Mouse (Mus musculus): Measurements from ENCODE around the gene Kctd5. TPM values are rescaled to one million over a fixed set of nuclear protein-coding genes. Genes with fewer than 3 reads are reported as not detected.
A peak's percentile ranks its signal among the peaks of the same experiment; 100 is the strongest.

Gene Kctd5
- polyA plus RNA-seq, 1 experiment from 2014 or later = 45.6 TPM

DNA sequence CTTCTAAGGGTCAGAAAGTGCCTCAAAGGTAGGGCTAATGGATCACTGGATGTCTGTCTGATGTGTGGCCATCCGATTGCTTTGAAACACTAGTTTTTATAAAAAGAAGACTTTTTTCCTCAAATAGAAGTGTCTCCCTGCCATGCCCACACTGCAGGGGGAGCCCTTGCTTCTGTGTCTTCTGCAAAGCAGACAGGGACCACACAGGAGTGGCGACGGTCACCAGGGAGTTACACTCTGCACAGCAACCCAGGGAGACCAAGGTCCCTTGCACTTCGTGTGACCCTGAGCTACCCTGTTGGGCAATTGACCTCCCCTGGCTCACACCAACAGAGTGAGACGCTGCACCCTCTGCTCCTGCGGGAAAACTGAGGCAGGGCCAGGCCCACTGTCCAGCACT lies 36.3 kb downstream of the Kctd5 start:
- Histone ChIP-seq H3K36me3 (ENCODE audit: control insufficient read depth, insufficient read depth, low read length) (no peaks in the 10 kb centered on the region), H3K4me3 (ENCODE audit: low read depth, low read length) (no peak overlapping the region), H3K4me2 (replicated peaks; ENCODE audit: low read depth) (no peak overlapping the region), H3K27me3 (ENCODE audit: control insufficient read depth, insufficient read depth, low read length) (no peaks in the 10 kb centered on the region), H3K4me1 (replicated peaks; ENCODE audit: control insufficient read depth, insufficient read depth) (no peaks in the 10 kb centered on the region), H3K9ac (ENCODE audit: low read length) (no peak overlapping the region), H3K27ac (replicated peaks) (peak overlapping the region; percentile 53; the same call in 1 of the 2 replicates), H3K9me3 (ENCODE audit: control insufficient read depth, low read length) (no peaks in the 10 kb centered on the region)
- no peak for TF ChIP-seq CTCF (IDR thresholded peaks at IDR 0.05; ENCODE audit: low read depth)
- TF ChIP-seq EP300 (optimal IDR thresholded peaks at IDR 0.05) = no peak
- no peak for DNase-seq (ENCODE audit: low spot score)
- ATAC-seq (ENCODE audit: low FRiP score, low TSS enrichment) = no peak; the same call in 1 of the 2 replicates
- 72% methylated on average over 6 of the region's 6 CpGs for WGBS

DNA sequence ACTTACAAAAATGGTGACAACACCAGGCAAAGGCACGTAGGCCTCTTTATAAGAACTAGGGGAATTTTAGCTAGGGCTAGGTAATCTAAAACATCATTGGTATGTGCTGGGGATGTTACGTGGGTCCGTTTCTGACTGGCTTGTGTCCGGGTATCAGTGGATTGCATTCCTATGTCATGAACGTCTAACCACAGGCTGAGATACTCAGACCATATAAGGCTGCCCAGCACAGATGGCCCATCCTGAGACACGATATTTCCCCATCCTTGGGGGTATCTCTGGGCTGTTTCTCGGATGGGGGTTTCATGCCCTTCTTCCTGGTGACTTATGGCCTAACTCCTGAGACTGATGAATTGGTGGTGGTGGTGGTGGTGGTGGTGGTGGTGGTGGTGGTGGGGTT lies 38.2 kb downstream of the Kctd5 start:
- no peaks in the 10 kb centered on the region for H3K4me1 ChIP-seq (replicated peaks; ENCODE audit: control insufficient read depth, insufficient read depth)
- H3K27me3 ChIP-seq (ENCODE audit: control insufficient read depth, insufficient read depth, low read length) = no peaks in the 10 kb centered on the region
- DNase-seq (ENCODE audit: low spot score) (no peak), ATAC-seq (ENCODE audit: low FRiP score, low TSS enrichment) (no peak)
- H3K9me3 ChIP-seq (ENCODE audit: control insufficient read depth, low read length) = no peaks in the 10 kb centered on the region
- H3K4me3 ChIP-seq (ENCODE audit: low read depth, low read length) = no peak overlapping the region
- H3K27ac ChIP-seq (replicated peaks) = no peak overlapping the region
- WGBS = 70% methylated on average over 7 of the region's 7 CpGs
- H3K9ac ChIP-seq (ENCODE audit: low read length) = no peak overlapping the region
- no peaks in the 10 kb centered on the region for H3K36me3 ChIP-seq (ENCODE audit: control insufficient read depth, insufficient read depth, low read length)
- H3K4me2 ChIP-seq (replicated peaks; ENCODE audit: low read depth) = no peak overlapping the region
- no peak for TF ChIP-seq EP300 (optimal IDR thresholded peaks at IDR 0.05)
- no peak for TF ChIP-seq CTCF (IDR thresholded peaks at IDR 0.05; ENCODE audit: low read depth)

DNA sequence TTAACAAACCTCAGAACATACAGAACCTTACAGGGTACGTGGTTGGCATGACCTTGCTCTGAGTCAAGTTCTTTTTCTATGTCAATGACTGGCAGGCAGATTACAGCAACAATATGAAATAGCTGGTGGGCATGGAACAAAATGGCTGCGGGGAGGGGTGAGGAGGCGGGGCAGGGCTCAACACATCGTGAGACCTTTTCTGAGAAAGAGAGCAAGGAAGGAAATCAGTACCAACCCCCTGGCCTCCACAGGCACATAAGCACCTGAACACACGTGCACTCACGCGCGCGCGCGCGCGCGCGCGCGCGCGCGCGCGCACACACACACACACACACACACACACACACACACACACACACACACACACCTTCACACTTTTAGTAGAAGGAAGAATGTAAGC lies 42.7 kb downstream of the Kctd5 start:
- 74% methylated on average over 8 of the region's 22 CpGs for WGBS
- Histone ChIP-seq H3K27me3 (ENCODE audit: control insufficient read depth, insufficient read depth, low read length) (no peaks in the 10 kb centered on the region), H3K4me3 (ENCODE audit: low read depth, low read length) (no peak overlapping the region), H3K4me1 (replicated peaks; ENCODE audit: control insufficient read depth, insufficient read depth) (no peaks in the 10 kb centered on the region), H3K9ac (ENCODE audit: low read length) (no peak overlapping the region), H3K4me2 (replicated peaks; ENCODE audit: low read depth) (no peak overlapping the region), H3K36me3 (ENCODE audit: control insufficient read depth, insufficient read depth, low read length) (no peaks in the 10 kb centered on the region), H3K27ac (replicated peaks) (no peak overlapping the region), H3K9me3 (ENCODE audit: control insufficient read depth, low read length) (no peaks in the 10 kb centered on the region)
- DNase-seq (ENCODE audit: low spot score) = no peak
- no peak for ATAC-seq (ENCODE audit: low FRiP score, low TSS enrichment)
- TF ChIP-seq EP300 (optimal IDR thresholded peaks at IDR 0.05) = no peak
- TF ChIP-seq CTCF (IDR thresholded peaks at IDR 0.05; ENCODE audit: low read depth) = no peak

- no peaks in the 10 kb centered on the region for H3K9me3 ChIP-seq (ENCODE audit: control insufficient read depth, low read length)
- H3K4me3 ChIP-seq (ENCODE audit: low read depth, low read length) = no peak overlapping the region
- H3K36me3 ChIP-seq (ENCODE audit: control insufficient read depth, insufficient read depth, low read length) = no peaks in the 10 kb centered on the region
- DNase-seq (ENCODE audit: low spot score) (no peak), ATAC-seq (ENCODE audit: low FRiP score, low TSS enrichment) (no peak)
- 75% methylated on average over 7 of the region's 7 CpGs for WGBS
- H3K27me3 ChIP-seq (ENCODE audit: control insufficient read depth, insufficient read depth, low read length) = no peaks in the 10 kb centered on the region
- H3K4me1 ChIP-seq (replicated peaks; ENCODE audit: control insufficient read depth, insufficient read depth) = no peaks in the 10 kb centered on the region
- no peak for TF ChIP-seq CTCF (IDR thresholded peaks at IDR 0.05; ENCODE audit: low read depth)
- TF ChIP-seq EP300 (optimal IDR thresholded peaks at IDR 0.05) = no peak
- no peak overlapping the region for H3K4me2 ChIP-seq (replicated peaks; ENCODE audit: low read depth)
- no peak overlapping the region for H3K27ac ChIP-seq (replicated peaks)
- no peak overlapping the region for H3K9ac ChIP-seq (ENCODE audit: low read length)
Observed at GRCm38 (mm10) chr17:24029477-24029876, 43.8 kb downstream of the Kctd5 start.

GRCm38 (mm10) chr17:24021375-24022199 lies 51.7 kb downstream of the Kctd5 start:
- Histone ChIP-seq H3K27ac (replicated peaks) (peak overlapping the region; percentile 63), H3K4me1 (replicated peaks; ENCODE audit: control insufficient read depth, insufficient read depth) (peaks cover 5% of the 10 kb centered on the region), H3K4me2 (replicated peaks; ENCODE audit: low read depth) (no peak overlapping the region), H3K9me3 (ENCODE audit: control insufficient read depth, low read length) (no peaks in the 10 kb centered on the region), H3K4me3 (ENCODE audit: low read depth, low read length) (no peak overlapping the region), H3K27me3 (ENCODE audit: control insufficient read depth, insufficient read depth, low read length) (no peaks in the 10 kb centered on the region), H3K9ac (ENCODE audit: low read length) (no peak overlapping the region), H3K36me3 (ENCODE audit: control insufficient read depth, insufficient read depth, low read length) (no peaks in the 10 kb centered on the region)
- 34% methylated on average over 5 of the region's 5 CpGs for WGBS
- TF ChIP-seq CTCF (IDR thresholded peaks at IDR 0.05; ENCODE audit: low read depth) = peak; percentile 29; the same call in 1 of the 2 replicates
- no peak for TF ChIP-seq EP300 (optimal IDR thresholded peaks at IDR 0.05)
- ATAC-seq (ENCODE audit: low FRiP score, low TSS enrichment) = peak; percentile 82
- peak; percentile 63 for DNase-seq (ENCODE audit: low spot score)

DNA sequence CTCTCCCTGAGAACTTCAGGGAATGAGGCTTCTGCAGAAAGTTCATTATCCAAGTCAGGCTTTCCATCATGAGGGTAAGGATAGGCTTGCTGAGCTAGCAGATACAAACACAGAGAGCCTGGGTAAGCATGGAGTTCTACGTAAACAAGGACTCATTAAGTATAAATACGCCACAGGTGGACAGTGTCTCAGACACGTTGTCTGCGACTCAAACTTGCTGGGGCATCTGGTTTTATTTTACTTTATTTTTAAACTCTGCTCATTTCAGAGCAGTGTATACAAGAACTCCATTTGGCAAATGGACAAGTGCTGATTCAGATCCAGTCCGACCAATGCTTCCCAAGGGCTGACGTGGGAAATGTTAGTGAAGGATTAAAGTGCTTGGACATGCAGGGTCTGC lies 52.6 kb downstream of the Kctd5 start:
- H3K4me1 ChIP-seq (replicated peaks; ENCODE audit: control insufficient read depth, insufficient read depth) = peaks cover 5% of the 10 kb centered on the region
- H3K4me2 ChIP-seq (replicated peaks; ENCODE audit: low read depth) = no peak overlapping the region
- DNase-seq (ENCODE audit: low spot score) (no peak), ATAC-seq (ENCODE audit: low FRiP score, low TSS enrichment) (peak; percentile 83)
- H3K4me3 ChIP-seq (ENCODE audit: low read depth, low read length) = no peak overlapping the region
- no peak for TF ChIP-seq CTCF (IDR thresholded peaks at IDR 0.05; ENCODE audit: low read depth)
- TF ChIP-seq EP300 (optimal IDR thresholded peaks at IDR 0.05) = no peak
- 31% methylated on average over 6 of the region's 6 CpGs for WGBS
- H3K9ac ChIP-seq (ENCODE audit: low read length) = no peak overlapping the region
- no peaks in the 10 kb centered on the region for H3K36me3 ChIP-seq (ENCODE audit: control insufficient read depth, insufficient read depth, low read length)
- H3K27me3 ChIP-seq (ENCODE audit: control insufficient read depth, insufficient read depth, low read length) = no peaks in the 10 kb centered on the region
- peak overlapping the region; percentile 79 for H3K27ac ChIP-seq (replicated peaks)
- H3K9me3 ChIP-seq (ENCODE audit: control insufficient read depth, low read length) = no peaks in the 10 kb centered on the region
